Mouse (Mus musculus): ENCODE measurements around the gene Aurka. TPM values are rescaled to one million over a fixed set of nuclear protein-coding genes. Genes with fewer than 3 reads are reported as not detected.
A peak's percentile ranks its signal among the peaks of the same experiment; 100 is the strongest.

Aurka gene
- 161 and 165 TPM in 2 replicates for polyA plus RNA-seq (2014; fragmentation: Nextera tagmentation; extraction: Ambion mirVana)

- H3K9ac ChIP-seq, result peak within 1 kb of the TSS; percentile 92
- ATAC-seq (ENCODE audit: insufficient read depth) (peak; percentile 99), DNase-seq (peak; percentile 98)
- H3K27ac ChIP-seq (ENCODE audit: low read depth), result peak within 1 kb of the TSS; percentile 86
- peak within 1 kb of the TSS; percentile 95 for H3K4me3 ChIP-seq (ENCODE audit: low read depth, low read length)
- under 1% methylated on average over 66 of the region's 66 CpGs for WGBS
- no peaks in the 10 kb centered on the region for H3K27me3 ChIP-seq (ENCODE audit: insufficient read depth, low read length)
- peaks cover 15% of the 10 kb centered on the region; the same call in 1 of the 2 replicates for H3K4me1 ChIP-seq (ENCODE audit: insufficient read depth)
- TF ChIP-seq CTCF (IDR thresholded peaks at IDR 0.05; ENCODE audit: low read depth), result no peak
- H3K4me2 ChIP-seq, result peak within 1 kb of the TSS; percentile 82
- peaks cover 57% of the 10 kb centered on the region for H3K36me3 ChIP-seq (ENCODE audit: insufficient read depth)
- H3K9me3 ChIP-seq (ENCODE audit: low read depth, low read length), result no peaks in the 10 kb centered on the region
Observed at GRCm38 (mm10) chr2:172370411-172371223, at the start of gene Aurka, which contains the start of gene Cstf1. TSS of gene Aurka (minus strand) at chr2:172370535. TSS of gene Cstf1 (plus strand) at chr2:172370681.

GRCm38 (mm10) chr2:172418208-172418607 is 47.9 kb upstream of the Aurka start:
- no peaks in the 10 kb centered on the region for H3K27me3 ChIP-seq (ENCODE audit: insufficient read depth, low read length)
- no peaks in the 10 kb centered on the region for H3K36me3 ChIP-seq (ENCODE audit: insufficient read depth)
- H3K9ac ChIP-seq, result no peak overlapping the region
- peaks cover 9% of the 10 kb centered on the region for H3K4me1 ChIP-seq (ENCODE audit: insufficient read depth)
- no peak for DNase-seq
- TF ChIP-seq CTCF (IDR thresholded peaks at IDR 0.05; ENCODE audit: low read depth), result no peak
- no peak for ATAC-seq (ENCODE audit: insufficient read depth)
- no peak overlapping the region for H3K27ac ChIP-seq (ENCODE audit: low read depth)
- WGBS, result 76% methylated on average over 5 of the region's 5 CpGs
- H3K9me3 ChIP-seq (ENCODE audit: low read depth, low read length), result no peaks in the 10 kb centered on the region
- H3K4me3 ChIP-seq (ENCODE audit: low read depth, low read length), result no peak overlapping the region
- H3K4me2 ChIP-seq, result no peak overlapping the region

GRCm38 (mm10) chr2:172416876-172417275 is 46.5 kb upstream of the Aurka start:
- Histone ChIP-seq H3K27me3 (ENCODE audit: insufficient read depth, low read length) (no peaks in the 10 kb centered on the region), H3K9ac (no peak overlapping the region), H3K4me2 (no peak overlapping the region), H3K27ac (ENCODE audit: low read depth) (no peak overlapping the region), H3K4me3 (ENCODE audit: low read depth, low read length) (no peak overlapping the region), H3K4me1 (ENCODE audit: insufficient read depth) (peaks cover 13% of the 10 kb centered on the region), H3K9me3 (ENCODE audit: low read depth, low read length) (no peaks in the 10 kb centered on the region), H3K36me3 (ENCODE audit: insufficient read depth) (no peaks in the 10 kb centered on the region)
- WGBS, result 81% methylated on average over 5 of the region's 5 CpGs
- no peak for ATAC-seq (ENCODE audit: insufficient read depth)
- no peak for TF ChIP-seq CTCF (IDR thresholded peaks at IDR 0.05; ENCODE audit: low read depth)
- no peak for DNase-seq

GRCm38 (mm10) chr2:172416218-172416617 is 45.9 kb upstream of the Aurka start:
- Histone ChIP-seq H3K4me1 (ENCODE audit: insufficient read depth) (peaks cover 16% of the 10 kb centered on the region), H3K9me3 (ENCODE audit: low read depth, low read length) (no peaks in the 10 kb centered on the region), H3K9ac (no peak overlapping the region), H3K27ac (ENCODE audit: low read depth) (no peak overlapping the region), H3K27me3 (ENCODE audit: insufficient read depth, low read length) (no peaks in the 10 kb centered on the region), H3K4me2 (no peak overlapping the region), H3K36me3 (ENCODE audit: insufficient read depth) (no peaks in the 10 kb centered on the region), H3K4me3 (ENCODE audit: low read depth, low read length) (no peak overlapping the region)
- DNase-seq (no peak), ATAC-seq (ENCODE audit: insufficient read depth) (no peak)
- WGBS, result 53% methylated on average over 12 of the region's 12 CpGs
- no peak for TF ChIP-seq CTCF (IDR thresholded peaks at IDR 0.05; ENCODE audit: low read depth)

- Histone ChIP-seq H3K9me3 (ENCODE audit: low read depth, low read length) (no peaks in the 10 kb centered on the region), H3K27me3 (ENCODE audit: insufficient read depth, low read length) (no peaks in the 10 kb centered on the region), H3K4me3 (ENCODE audit: low read depth, low read length) (no peak overlapping the region), H3K4me1 (ENCODE audit: insufficient read depth) (peaks cover 18% of the 10 kb centered on the region), H3K36me3 (ENCODE audit: insufficient read depth) (no peaks in the 10 kb centered on the region), H3K9ac (no peak overlapping the region), H3K4me2 (no peak overlapping the region), H3K27ac (ENCODE audit: low read depth) (peak overlapping the region; percentile 85; the same call in 1 of the 2 replicates)
- 34% methylated on average over 5 of the region's 5 CpGs for WGBS
- DNase-seq, result no peak
- no peak for ATAC-seq (ENCODE audit: insufficient read depth)
- no peak for TF ChIP-seq CTCF (IDR thresholded peaks at IDR 0.05; ENCODE audit: low read depth)
Observed at GRCm38 (mm10) chr2:172413894-172414293, 43.6 kb upstream of the Aurka start.

GRCm38 (mm10) chr2:172413273-172413672 is 42.9 kb upstream of the Aurka start:
- Histone ChIP-seq H3K27ac (ENCODE audit: low read depth) (peak overlapping the region; percentile 85), H3K4me2 (0 out of 2 replicates have a peak overlapping the region, but pooled peaks have one; percentile 3), H3K9me3 (ENCODE audit: low read depth, low read length) (no peaks in the 10 kb centered on the region), H3K36me3 (ENCODE audit: insufficient read depth) (no peaks in the 10 kb centered on the region), H3K4me1 (ENCODE audit: insufficient read depth) (peaks cover 18% of the 10 kb centered on the region), H3K27me3 (ENCODE audit: insufficient read depth, low read length) (no peaks in the 10 kb centered on the region), H3K4me3 (ENCODE audit: low read depth, low read length) (no peak overlapping the region), H3K9ac (no peak overlapping the region)
- DNase-seq (peak; percentile 77), ATAC-seq (ENCODE audit: insufficient read depth) (peak; percentile 41)
- WGBS, result 8% methylated on average over 4 of the region's 4 CpGs
- no peak for TF ChIP-seq CTCF (IDR thresholded peaks at IDR 0.05; ENCODE audit: low read depth)

- peak; percentile 92 for ATAC-seq (ENCODE audit: insufficient read depth)
- H3K4me1 ChIP-seq (ENCODE audit: insufficient read depth), result peaks cover 21% of the 10 kb centered on the region
- peak; percentile 95 for DNase-seq
- WGBS, result 3% methylated on average over 9 of the region's 9 CpGs
- H3K4me3 ChIP-seq (ENCODE audit: low read depth, low read length), result no peak overlapping the region
- no peaks in the 10 kb centered on the region for H3K9me3 ChIP-seq (ENCODE audit: low read depth, low read length)
- H3K9ac ChIP-seq, result no peak overlapping the region
- TF ChIP-seq CTCF (IDR thresholded peaks at IDR 0.05; ENCODE audit: low read depth), result no peak
- H3K27me3 ChIP-seq (ENCODE audit: insufficient read depth, low read length), result no peaks in the 10 kb centered on the region
- H3K27ac ChIP-seq (ENCODE audit: low read depth), result peak overlapping the region; percentile 12; the same call in 1 of the 2 replicates
- no peaks in the 10 kb centered on the region for H3K36me3 ChIP-seq (ENCODE audit: insufficient read depth)
- peak overlapping the region; percentile 12; the same call in 1 of the 2 replicates for H3K4me2 ChIP-seq
Observed at GRCm38 (mm10) chr2:172412454-172412853, 42.1 kb upstream of the Aurka start.

Measured in lung, embryonic 14.5 days (tissue).